In genomic region chr1:154461521-154461920, GRCm38 (mm10) we compare ENCODE assay signal across 13 mouse cellular contexts.
A peak's percentile ranks its signal among the peaks of the same experiment; 100 is the strongest.
DNase-seq lines count a peak whose midpoint lies in the region; ATAC-seq lines count a peak whose summit lies in the region.
"Had no signal": no experiment of that assay in that cellular context is flagged by ENCODE, and none has a peak within 500 bp of the region (broad histone marks: within the 10 kb centered on the region; RNA-seq: fewer than 3 reads in every experiment).

No protein-coding gene starts in this region.

- H3K36me3 ChIP-seq in kidney, embryonic 15.5 days: no peaks in the 10 kb centered on the region
- no peaks in the 10 kb centered on the region for H3K36me3 ChIP-seq in embryonic facial prominence, embryonic 15.5 days
- no peaks in the 10 kb centered on the region for H3K36me3 ChIP-seq in kidney, embryonic 16.5 days (ENCODE audit: insufficient read depth, low read length)
- H3K36me3 ChIP-seq: embryonic facial prominence, embryonic 12.5 days; hindbrain, embryonic 10.5 days; limb, embryonic 12.5 days had no signal

- H3K9me3 ChIP-seq in kidney, embryonic 15.5 days (replicated peaks): no peaks in the 10 kb centered on the region
- H3K9me3 ChIP-seq in embryonic facial prominence, embryonic 15.5 days (replicated peaks): no peaks in the 10 kb centered on the region
- no peaks in the 10 kb centered on the region for H3K9me3 ChIP-seq in kidney, embryonic 16.5 days (ENCODE audit: low read length)
- H3K9me3 ChIP-seq: embryonic facial prominence, embryonic 12.5 days; hindbrain, embryonic 10.5 days; limb, embryonic 12.5 days had no signal

- no peak overlapping the region for H3K9ac ChIP-seq in kidney, embryonic 15.5 days
- no peak overlapping the region for H3K9ac ChIP-seq in embryonic facial prominence, embryonic 15.5 days
- H3K9ac ChIP-seq in kidney, embryonic 16.5 days (replicated peaks; ENCODE audit: low read length): no peak overlapping the region
- H3K9ac ChIP-seq: embryonic facial prominence, embryonic 12.5 days; limb, embryonic 12.5 days had no signal

- no peak overlapping the region for H3K4me3 ChIP-seq in kidney, embryonic 15.5 days (replicated peaks)
- no peak overlapping the region for H3K4me3 ChIP-seq in embryonic facial prominence, embryonic 15.5 days (replicated peaks)
- H3K4me3 ChIP-seq in kidney, embryonic 16.5 days (ENCODE audit: low read length): no peak overlapping the region
- H3K4me3 ChIP-seq: embryonic facial prominence, embryonic 12.5 days; hindbrain, embryonic 10.5 days; limb, embryonic 12.5 days had no signal

- no peak overlapping the region for H3K27ac ChIP-seq in kidney, embryonic 15.5 days
- no peak overlapping the region for H3K27ac ChIP-seq in embryonic facial prominence, embryonic 15.5 days (replicated peaks)
- no peak overlapping the region for H3K27ac ChIP-seq in kidney, embryonic 16.5 days (ENCODE audit: low read length)
- H3K27ac ChIP-seq: embryonic facial prominence, embryonic 12.5 days; hindbrain, embryonic 10.5 days; limb, embryonic 12.5 days had no signal

- DNase-seq in kidney, postnatal 25 days: no peak
- peak; percentile 42 to 55 for DNase-seq in cerebellum, adult 18-20 months
- DNase-seq in mesoderm, embryonic 11.5 days (ENCODE audit: low read depth, low spot score): peak; percentile 2
- DNase-seq in lung, postnatal 10 days: no peak
- DNase-seq: lung, adult 2 months; midbrain, embryonic 14.5 days had no signal

- H3K4me1 ChIP-seq in kidney, embryonic 15.5 days: no peaks in the 10 kb centered on the region
- no peaks in the 10 kb centered on the region for H3K4me1 ChIP-seq in embryonic facial prominence, embryonic 15.5 days
- no peaks in the 10 kb centered on the region for H3K4me1 ChIP-seq in kidney, embryonic 16.5 days (ENCODE audit: insufficient read depth, low read length)
- H3K4me1 ChIP-seq: embryonic facial prominence, embryonic 12.5 days; hindbrain, embryonic 10.5 days; limb, embryonic 12.5 days had no signal

- no peaks in the 10 kb centered on the region for H3K27me3 ChIP-seq in kidney, embryonic 15.5 days
- no peaks in the 10 kb centered on the region for H3K27me3 ChIP-seq in embryonic facial prominence, embryonic 15.5 days
- no peaks in the 10 kb centered on the region for H3K27me3 ChIP-seq in kidney, embryonic 16.5 days (ENCODE audit: insufficient read depth, low read length)
- H3K27me3 ChIP-seq: embryonic facial prominence, embryonic 12.5 days; limb, embryonic 12.5 days had no signal

- 49% methylated on average over 5 of the region's 5 CpGs for WGBS in kidney, embryonic 15.5 days
- WGBS in embryonic facial prominence, embryonic 15.5 days: 49% methylated on average over 5 of the region's 5 CpGs
- 51% methylated on average over 5 of the region's 5 CpGs for WGBS in kidney, embryonic 16.5 days

- peak; percentile 49; the same call in 1 of the 2 replicates for ATAC-seq in kidney, embryonic 15.5 days (replicated peaks; ENCODE audit: low FRiP score)
- 0 out of 2 replicates have a peak, but pooled peaks have one; percentile 11 for ATAC-seq in embryonic facial prominence, embryonic 15.5 days (ENCODE audit: insufficient number of reproducible peaks, low FRiP score, low TSS enrichment, low read depth)
- no peak for ATAC-seq in megakaryocyte progenitor cell, adult 5-6 weeks (replicated peaks; ENCODE audit: poor library complexity)
- no peak for ATAC-seq in kidney, embryonic 16.5 days (ENCODE audit: low FRiP score, low TSS enrichment)

- H3K4me2 ChIP-seq in kidney, embryonic 15.5 days: no peak overlapping the region
- H3K4me2 ChIP-seq in embryonic facial prominence, embryonic 15.5 days (replicated peaks): no peak overlapping the region
- H3K4me2 ChIP-seq in kidney, embryonic 16.5 days (replicated peaks; ENCODE audit: low read depth, low read length): no peak overlapping the region
- H3K4me2 ChIP-seq: embryonic facial prominence, embryonic 12.5 days; limb, embryonic 12.5 days had no signal

Comparison
In these comparisons a context has a peak if more than half of its experiments do, and no peak if none do; other contexts are left out.
1. ATAC-seq: peak in kidney, embryonic 15.5 days (single experiment) and embryonic facial prominence, embryonic 15.5 days (single experiment); none in megakaryocyte progenitor cell, adult 5-6 weeks (single experiment) and kidney, embryonic 16.5 days (single experiment).
2. DNase-seq: peak in cerebellum, adult 18-20 months (2 of 2) and mesoderm, embryonic 11.5 days (single experiment); none in kidney, postnatal 25 days (0 of 2) and lung, postnatal 10 days (single experiment).